ENCODE assay signal across 8 mouse cellular contexts in the genomic region with DNA sequence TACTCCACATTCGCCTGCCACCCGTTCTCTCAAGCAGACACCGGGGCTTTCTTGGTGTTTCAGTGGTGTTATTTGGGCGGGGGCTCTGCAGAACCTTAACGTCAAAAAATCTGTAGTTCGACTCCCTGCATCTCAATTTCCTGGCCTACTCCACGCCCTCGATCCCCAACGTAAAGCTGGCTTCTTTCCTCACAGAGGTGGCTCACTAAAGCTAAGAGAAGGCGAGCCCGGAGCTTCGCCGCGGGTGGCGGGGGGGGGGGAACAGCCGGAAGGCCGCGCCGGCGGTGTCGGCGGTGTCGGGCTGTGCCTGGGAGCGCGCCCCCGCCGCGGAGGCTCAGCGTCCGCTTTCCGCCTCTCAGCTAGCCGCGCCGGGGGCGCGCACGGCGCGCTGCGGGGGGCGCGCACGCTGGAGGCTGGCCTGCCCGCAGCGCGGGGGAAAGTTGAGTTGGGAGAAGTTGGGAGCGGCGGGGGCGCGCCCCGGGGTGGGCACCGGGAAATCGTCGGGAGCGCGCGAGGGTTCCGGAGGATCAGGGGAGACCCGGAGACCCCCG. TPM values are rescaled to one million over a fixed set of nuclear protein-coding genes. Genes with fewer than 3 reads are reported as not detected.
DNase-seq lines count a peak whose midpoint lies in the region; ATAC-seq and TF ChIP-seq lines count a peak whose summit lies in the region.

No protein-coding gene starts in this region.

- TF ChIP-seq POLR2A in testis, adult 2 months (IDR thresholded peaks at IDR 0.05; ENCODE audit: control insufficient read depth, low read depth, low read length): peak; percentile 39; the same call in 1 of the 2 replicates

- peak; percentile 76 for DNase-seq in 3T3-L1 (ENCODE audit: low read depth, low spot score)
- DNase-seq in adrenal gland, postnatal 10 days: peak; percentile 93
- DNase-seq in embryonic facial prominence, embryonic 14.5 days (ENCODE audit: low spot score): peak; percentile 95

- H3K36me3 ChIP-seq in embryonic facial prominence, embryonic 14.5 days (ENCODE audit: control insufficient read depth, insufficient read depth, low read length): peaks cover 31% of the 10 kb centered on the region
- H3K36me3 ChIP-seq in heart, embryonic 12.5 days: peaks cover 20% of the 10 kb centered on the region
- peaks cover 10% of the 10 kb centered on the region for H3K36me3 ChIP-seq in kidney, embryonic 16.5 days (ENCODE audit: insufficient read depth, low read length)
- no peaks in the 10 kb centered on the region; the same call in 1 of the 2 replicates for H3K36me3 ChIP-seq in liver, embryonic 16.5 days (ENCODE audit: control insufficient read depth, insufficient read depth)
- H3K36me3 ChIP-seq in neural tube, embryonic 14.5 days (ENCODE audit: control insufficient read depth, insufficient read depth, low read length): no peaks in the 10 kb centered on the region; the same call in 1 of the 2 replicates
- H3K36me3 ChIP-seq in testis, adult 2 months (ENCODE audit: control insufficient read depth, insufficient read depth, low read length): no peaks in the 10 kb centered on the region

- H3K4me3 ChIP-seq in embryonic facial prominence, embryonic 14.5 days (ENCODE audit: low read depth, low read length): peak overlapping the region; percentile 51
- H3K4me3 ChIP-seq in heart, embryonic 12.5 days: peak overlapping the region; percentile 76
- H3K4me3 ChIP-seq in kidney, embryonic 16.5 days (ENCODE audit: low read length): peak overlapping the region; percentile 70
- H3K4me3 ChIP-seq in liver, embryonic 16.5 days (ENCODE audit: low read depth, low read length): peak overlapping the region; percentile 74
- peak overlapping the region; percentile 52 for H3K4me3 ChIP-seq in neural tube, embryonic 14.5 days (ENCODE audit: low read depth, low read length)
- peak overlapping the region; percentile 92 for H3K4me3 ChIP-seq in testis, adult 2 months (ENCODE audit: control insufficient read depth, low read depth, low read length)

- peak overlapping the region; percentile 85 for H3K4me2 ChIP-seq in embryonic facial prominence, embryonic 14.5 days (ENCODE audit: low read depth, low read length)
- peak overlapping the region; percentile 80 for H3K4me2 ChIP-seq in heart, embryonic 12.5 days
- peak overlapping the region; percentile 81 for H3K4me2 ChIP-seq in kidney, embryonic 16.5 days (replicated peaks; ENCODE audit: low read depth, low read length)
- H3K4me2 ChIP-seq in liver, embryonic 16.5 days (ENCODE audit: low read depth, low read length): peak overlapping the region; percentile 89
- peak overlapping the region; percentile 83 for H3K4me2 ChIP-seq in neural tube, embryonic 14.5 days (ENCODE audit: low read depth, low read length)

- H3K27ac ChIP-seq in embryonic facial prominence, embryonic 14.5 days (replicated peaks; ENCODE audit: low read depth, low read length): peak overlapping the region; percentile 93
- peak overlapping the region; percentile 97 for H3K27ac ChIP-seq in heart, embryonic 12.5 days (ENCODE audit: poor library complexity, severe bottlenecking)
- peak overlapping the region; percentile 95 for H3K27ac ChIP-seq in kidney, embryonic 16.5 days (ENCODE audit: low read length)
- H3K27ac ChIP-seq in liver, embryonic 16.5 days (ENCODE audit: low read length): peak overlapping the region; percentile 94
- peak overlapping the region; percentile 64 for H3K27ac ChIP-seq in neural tube, embryonic 14.5 days (ENCODE audit: low read depth, low read length)
- peak overlapping the region; percentile 95 for H3K27ac ChIP-seq in testis, adult 2 months (ENCODE audit: control insufficient read depth, insufficient read depth, low read depth, low read length)

- ATAC-seq in embryonic facial prominence, embryonic 14.5 days (ENCODE audit: low read depth): peak; percentile 30; the same call in 1 of the 2 replicates
- peak; percentile 68 for ATAC-seq in heart, embryonic 12.5 days (ENCODE audit: insufficient number of reproducible peaks, low FRiP score)
- ATAC-seq in kidney, embryonic 16.5 days (ENCODE audit: low FRiP score, low TSS enrichment): no peak
- ATAC-seq in liver, embryonic 16.5 days (ENCODE audit: low read depth): peak; percentile 59
- ATAC-seq in neural tube, embryonic 14.5 days (ENCODE audit: low read depth): no peak

- under 1% methylated on average over 28 of the region's 60 CpGs for WGBS in embryonic facial prominence, embryonic 14.5 days
- WGBS in heart, embryonic 12.5 days: under 1% methylated on average over 60 of the region's 60 CpGs
- 1% methylated on average over 49 of the region's 60 CpGs for WGBS in kidney, embryonic 16.5 days
- under 1% methylated on average over 43 of the region's 60 CpGs for WGBS in liver, embryonic 16.5 days (ENCODE audit: insufficient replicate concordance)
- under 1% methylated on average over 46 of the region's 60 CpGs for WGBS in neural tube, embryonic 14.5 days

- H3K4me1 ChIP-seq in embryonic facial prominence, embryonic 14.5 days (ENCODE audit: control insufficient read depth, insufficient read depth, low read length): peaks cover 45% of the 10 kb centered on the region
- peaks cover 49% of the 10 kb centered on the region for H3K4me1 ChIP-seq in heart, embryonic 12.5 days (replicated peaks)
- peaks cover 52% of the 10 kb centered on the region for H3K4me1 ChIP-seq in kidney, embryonic 16.5 days (ENCODE audit: insufficient read depth, low read length)
- H3K4me1 ChIP-seq in liver, embryonic 16.5 days (ENCODE audit: control insufficient read depth, low read depth, low read length): peaks cover 37% of the 10 kb centered on the region
- peaks cover 26% of the 10 kb centered on the region; the same call in 1 of the 2 replicates for H3K4me1 ChIP-seq in neural tube, embryonic 14.5 days (ENCODE audit: control insufficient read depth, insufficient read depth, low read length)
- peaks cover 22% of the 10 kb centered on the region for H3K4me1 ChIP-seq in testis, adult 2 months (ENCODE audit: control insufficient read depth, insufficient read depth, low read length)

- TF ChIP-seq CTCF in testis, adult 2 months (IDR thresholded peaks at IDR 0.05; ENCODE audit: control insufficient read depth, insufficient read depth, insufficient replicate concordance, low read depth, low read length): no peak

- no peaks in the 10 kb centered on the region for H3K9me3 ChIP-seq in embryonic facial prominence, embryonic 14.5 days (ENCODE audit: control insufficient read depth, low read length)
- H3K9me3 ChIP-seq in heart, embryonic 12.5 days (replicated peaks): no peaks in the 10 kb centered on the region
- no peaks in the 10 kb centered on the region for H3K9me3 ChIP-seq in kidney, embryonic 16.5 days (ENCODE audit: low read length)
- H3K9me3 ChIP-seq in liver, embryonic 16.5 days (replicated peaks; ENCODE audit: control insufficient read depth, low read length): no peaks in the 10 kb centered on the region
- no peaks in the 10 kb centered on the region for H3K9me3 ChIP-seq in neural tube, embryonic 14.5 days (ENCODE audit: control insufficient read depth, low read length)

- peak overlapping the region; percentile 75 for H3K9ac ChIP-seq in embryonic facial prominence, embryonic 14.5 days (ENCODE audit: low read depth, low read length)
- peak overlapping the region; percentile 85 for H3K9ac ChIP-seq in heart, embryonic 12.5 days
- H3K9ac ChIP-seq in kidney, embryonic 16.5 days (replicated peaks; ENCODE audit: low read length): peak overlapping the region; percentile 74
- peak overlapping the region; percentile 82 for H3K9ac ChIP-seq in liver, embryonic 16.5 days (ENCODE audit: low read depth, low read length)
- H3K9ac ChIP-seq in neural tube, embryonic 14.5 days (replicated peaks; ENCODE audit: low read depth, low read length): peak overlapping the region; percentile 39

- H3K27me3 ChIP-seq in embryonic facial prominence, embryonic 14.5 days (replicated peaks; ENCODE audit: control insufficient read depth, insufficient read depth, low read length): no peaks in the 10 kb centered on the region
- no peaks in the 10 kb centered on the region for H3K27me3 ChIP-seq in heart, embryonic 12.5 days (replicated peaks)
- H3K27me3 ChIP-seq in kidney, embryonic 16.5 days (ENCODE audit: insufficient read depth, low read length): no peaks in the 10 kb centered on the region
- no peaks in the 10 kb centered on the region for H3K27me3 ChIP-seq in liver, embryonic 16.5 days (ENCODE audit: control insufficient read depth, insufficient read depth, low read depth, low read length)
- H3K27me3 ChIP-seq in neural tube, embryonic 14.5 days (ENCODE audit: control insufficient read depth, insufficient read depth, low read length): no peaks in the 10 kb centered on the region
- H3K27me3 ChIP-seq in testis, adult 2 months (ENCODE audit: control insufficient read depth, insufficient read depth, low read length): no peaks in the 10 kb centered on the region

RNA-seq across cellular contexts. Expression of gene Slc4a2, which starts 1.3 kb away (rescaled TPM):
- total RNA-seq in adrenal gland, postnatal 10 days (2021): 10 to 100 TPM; 58.7 to 60.9 TPM
- polyA plus RNA-seq in embryonic facial prominence, embryonic 14.5 days (2014; fragmentation: Nextera tagmentation; extraction: Ambion mirVana): 26.0 and 31.0 TPM in 2 replicates
- polyA plus RNA-seq in heart, embryonic 12.5 days (2016; fragmentation: Nextera tagmentation; extraction: Ambion mirVana): 31.1 and 39.4 TPM in 2 replicates
- polyA plus RNA-seq in kidney, embryonic 16.5 days (2015; fragmentation: Nextera tagmentation; extraction: Ambion mirVana): 52.5 and 53.8 TPM in 2 replicates
- polyA plus RNA-seq in liver, embryonic 16.5 days (2015; fragmentation: Nextera tagmentation; extraction: Ambion mirVana): 9.5 and 12.6 TPM in 2 replicates
- 11.2 and 13.8 TPM in 2 replicates for polyA plus RNA-seq in neural tube, embryonic 14.5 days (2014; fragmentation: Nextera tagmentation; extraction: Ambion mirVana)
- 46.4 and 46.9 TPM in 2 replicates for polyA plus RNA-seq in testis, adult 2 months (2012; rRNA removed)

RNA-seq across cellular contexts. Expression of gene Cdk5, which starts 1.6 kb away (rescaled TPM):
- total RNA-seq in adrenal gland, postnatal 10 days (2021): 10 to 100 TPM; 37.9 to 41.3 TPM
- polyA plus RNA-seq in embryonic facial prominence, embryonic 14.5 days (2014; fragmentation: Nextera tagmentation; extraction: Ambion mirVana): 48.2 and 55.0 TPM in 2 replicates
- polyA plus RNA-seq in heart, embryonic 12.5 days (2016; fragmentation: Nextera tagmentation; extraction: Ambion mirVana): 32.0 and 35.9 TPM in 2 replicates
- 51.1 and 51.5 TPM in 2 replicates for polyA plus RNA-seq in kidney, embryonic 16.5 days (2015; fragmentation: Nextera tagmentation; extraction: Ambion mirVana)
- 8.8 and 10.9 TPM in 2 replicates for polyA plus RNA-seq in liver, embryonic 16.5 days (2015; fragmentation: Nextera tagmentation; extraction: Ambion mirVana)
- 119 and 126 TPM in 2 replicates for polyA plus RNA-seq in neural tube, embryonic 14.5 days (2014; fragmentation: Nextera tagmentation; extraction: Ambion mirVana)
- 40.6 and 52.3 TPM in 2 replicates for polyA plus RNA-seq in testis, adult 2 months (2012; rRNA removed)

RNA-seq across cellular contexts. Expression of gene Asic3, which starts 11.7 kb away (rescaled TPM):
- total RNA-seq in adrenal gland, postnatal 10 days (2021): under 1 TPM; 0.54 to 0.76 TPM
- polyA plus RNA-seq in embryonic facial prominence, embryonic 14.5 days (2014; fragmentation: Nextera tagmentation; extraction: Ambion mirVana): 1.7 and 2.1 TPM in 2 replicates
- 0.09 and 0.19 TPM in 2 replicates for polyA plus RNA-seq in heart, embryonic 12.5 days (2016; fragmentation: Nextera tagmentation; extraction: Ambion mirVana)
- 0.40 and 0.55 TPM in 2 replicates for polyA plus RNA-seq in kidney, embryonic 16.5 days (2015; fragmentation: Nextera tagmentation; extraction: Ambion mirVana)
- polyA plus RNA-seq in liver, embryonic 16.5 days (2015; fragmentation: Nextera tagmentation; extraction: Ambion mirVana): not detected in 2 replicates
- 0.58 and 3.0 TPM in 2 replicates for polyA plus RNA-seq in neural tube, embryonic 14.5 days (2014; fragmentation: Nextera tagmentation; extraction: Ambion mirVana)
- polyA plus RNA-seq in testis, adult 2 months (2012; rRNA removed): 1.1 and 1.7 TPM in 2 replicates

RNA-seq across cellular contexts. Expression of gene Fastk, which starts 20.2 kb away (rescaled TPM):
- total RNA-seq in adrenal gland, postnatal 10 days (2021): 100 to 1,000 TPM; 129 to 172 TPM
- 111 and 119 TPM in 2 replicates for polyA plus RNA-seq in embryonic facial prominence, embryonic 14.5 days (2014; fragmentation: Nextera tagmentation; extraction: Ambion mirVana)
- polyA plus RNA-seq in heart, embryonic 12.5 days (2016; fragmentation: Nextera tagmentation; extraction: Ambion mirVana): 172 and 175 TPM in 2 replicates
- polyA plus RNA-seq in kidney, embryonic 16.5 days (2015; fragmentation: Nextera tagmentation; extraction: Ambion mirVana): 143 and 147 TPM in 2 replicates
- polyA plus RNA-seq in liver, embryonic 16.5 days (2015; fragmentation: Nextera tagmentation; extraction: Ambion mirVana): 44.9 and 53.4 TPM in 2 replicates
- polyA plus RNA-seq in neural tube, embryonic 14.5 days (2014; fragmentation: Nextera tagmentation; extraction: Ambion mirVana): 93.2 and 97.7 TPM in 2 replicates
- polyA plus RNA-seq in testis, adult 2 months (2012; rRNA removed): 243 and 247 TPM in 2 replicates

RNA-seq across cellular contexts. Expression of gene Tmub1, which starts 22.7 kb away (rescaled TPM):
- total RNA-seq in adrenal gland, postnatal 10 days (2021): 10 to 100 TPM in 1 of 2 experiments, 1 to 10 TPM in 1; 9.1 to 10.5 TPM
- 16.5 and 21.3 TPM in 2 replicates for polyA plus RNA-seq in embryonic facial prominence, embryonic 14.5 days (2014; fragmentation: Nextera tagmentation; extraction: Ambion mirVana)
- polyA plus RNA-seq in heart, embryonic 12.5 days (2016; fragmentation: Nextera tagmentation; extraction: Ambion mirVana): 18.9 and 19.7 TPM in 2 replicates
- 29.4 and 32.8 TPM in 2 replicates for polyA plus RNA-seq in kidney, embryonic 16.5 days (2015; fragmentation: Nextera tagmentation; extraction: Ambion mirVana)
- 5.5 and 6.1 TPM in 2 replicates for polyA plus RNA-seq in liver, embryonic 16.5 days (2015; fragmentation: Nextera tagmentation; extraction: Ambion mirVana)
- 63.9 and 68.0 TPM in 2 replicates for polyA plus RNA-seq in neural tube, embryonic 14.5 days (2014; fragmentation: Nextera tagmentation; extraction: Ambion mirVana)
- polyA plus RNA-seq in testis, adult 2 months (2012; rRNA removed): 5.7 and 6.2 TPM in 2 replicates

Comparison
In these comparisons a context has a peak if more than half of its experiments do, and no peak if none do; other contexts are left out.
1. ATAC-seq: peak in embryonic facial prominence, embryonic 14.5 days (single experiment), heart, embryonic 12.5 days (single experiment) and liver, embryonic 16.5 days (single experiment); none in kidney, embryonic 16.5 days (single experiment) and neural tube, embryonic 14.5 days (single experiment).
2. Peak in every context shown above with its lines, with median percentiles within 50 percentile points of each other: DNase-seq, H3K27ac ChIP-seq, H3K4me2 ChIP-seq, H3K4me3 ChIP-seq and H3K9ac ChIP-seq.